Mouse (Mus musculus): ENCODE results near the gene Asb16. TPM values are rescaled to one million over a fixed set of nuclear protein-coding genes. Genes with fewer than 3 reads are reported as not detected.

Gene Asb16
- total RNA-seq, 2 experiments from 2014 or later, result 1.2 TPM

Small RNA genes within 50 kb of the gene (microRNA-seq; reads per million reads assigned to microRNA genes)
- gene Mir8101, result 4.6 to 5.1 reads per million in 2 experiments

Other genes with a start within 250 kb of the Asb16 start
- 1 to 10 TPM; 1.4 to 1.5 TPM for gene Mpp3, start 240.3 kb upstream of the Asb16 start, total RNA-seq (2021)
- gene Cd300lg, start 227.2 kb upstream of the Asb16 start, total RNA-seq (2021), result 10 to 100 TPM; 49.0 to 52.9 TPM
- 1 to 10 TPM; 1.5 to 3.1 TPM for gene Mpp2, start 180.2 kb upstream of the Asb16 start, total RNA-seq (2021)
- gene Ppy, start 167.4 kb upstream of the Asb16 start, total RNA-seq (2021), result not detected
- gene Pyy, start 160.9 kb upstream of the Asb16 start, total RNA-seq (2021), result not detected
- gene Nags, start 123.2 kb upstream of the Asb16 start, total RNA-seq (2021), result under 1 TPM in 1 of 2 experiments, not detected in 1; 0.13 TPM
- 10 to 100 TPM; 14.1 to 14.9 TPM for gene Tmem101, start 112.3 kb upstream of the Asb16 start, total RNA-seq (2021)
- gene Lsm12, start 83.4 kb upstream of the Asb16 start, total RNA-seq (2021), result 10 to 100 TPM; 45.5 to 50.6 TPM
- gene G6pc3, start 79.1 kb upstream of the Asb16 start, total RNA-seq (2021), result 10 to 100 TPM; 54.5 to 56.6 TPM
- 100 to 1,000 TPM; 115 to 117 TPM for gene Hdac5, start 38.6 kb upstream of the Asb16 start, total RNA-seq (2021)
- gene BC030867, start 19.9 kb upstream of the Asb16 start, total RNA-seq (2021), result under 1 TPM; 0.22 to 0.28 TPM
- gene Tmub2, start 16.2 kb downstream of the Asb16 start, total RNA-seq (2021), result 10 to 100 TPM; 24.4 to 26.7 TPM
- 10 to 100 TPM; 19.2 to 22.6 TPM for gene Atxn7l3, start 27.9 kb downstream of the Asb16 start, total RNA-seq (2021)
- gene Ubtf, start 51.0 kb downstream of the Asb16 start, total RNA-seq (2021), result 10 to 100 TPM; 49.2 to 49.9 TPM
- gene Slc4a1, start 97.5 kb downstream of the Asb16 start, total RNA-seq (2021), result 1 to 10 TPM; 1.4 to 2.3 TPM
- gene Rundc3a, start 124.7 kb downstream of the Asb16 start, total RNA-seq (2021), result under 1 TPM in 1 of 2 experiments, not detected in 1; 0.64 TPM
- 100 to 1,000 TPM; 187 to 194 TPM for gene Slc25a39, start 139.2 kb downstream of the Asb16 start, total RNA-seq (2021)
- 10 to 100 TPM; 82.0 to 98.0 TPM for gene Grn, start 161.6 kb downstream of the Asb16 start, total RNA-seq (2021)
- gene Fam171a2, start 178.9 kb downstream of the Asb16 start, total RNA-seq (2021), result 1 to 10 TPM; 3.4 to 4.8 TPM
- 1 to 10 TPM; 4.1 to 4.4 TPM for gene Itga2b, start 201.4 kb downstream of the Asb16 start, total RNA-seq (2021)